Mouse (Mus musculus) ES-Bruce4 (cell line): ENCODE measurements around the gene Bcl2. TPM values are rescaled to one million over a fixed set of nuclear protein-coding genes. Genes with fewer than 3 reads are reported as not detected.

Experiments
- H3K27ac ChIP-seq: 2 replicates; pipeline ENCODE4 v1.5.1; 2012; ENCODE audit warnings: low read length, inconsistent platforms; ENCODE audit not compliant: insufficient read depth
- H3K27me3 ChIP-seq: 2 replicates; pipeline ENCODE4 v1.6.1; 2012; ENCODE audit warnings: mild to moderate bottlenecking, low read length, inconsistent platforms; ENCODE audit not compliant: control insufficient read depth, poor library complexity, insufficient read depth, severe bottlenecking
- H3K36me3 ChIP-seq: 2 replicates; pipeline ENCODE4 v1.6.1; 2012; ENCODE audit warnings: inconsistent platforms, mild to moderate bottlenecking, low read length, moderate library complexity; ENCODE audit not compliant: control insufficient read depth, poor library complexity, insufficient read depth, severe bottlenecking
- H3K4me1 ChIP-seq: one replicate; pipeline ENCODE4 v1.8.1; 2011; ENCODE audit warnings: low read length; ENCODE audit not compliant: control insufficient read depth, insufficient read depth
- H3K4me3 ChIP-seq: 2 replicates; pipeline ENCODE4 v1.5.1; 2011; ENCODE audit warnings: low read depth, mild to moderate bottlenecking, low read length
- H3K9ac ChIP-seq: 2 replicates; pipeline ENCODE4 v1.6.1; 2012; ENCODE audit warnings: low read depth, mild to moderate bottlenecking, inconsistent platforms; ENCODE audit not compliant: poor library complexity, severe bottlenecking
- H3K9me3 ChIP-seq: replicated peaks from 2 replicates; pipeline ENCODE4 v1.6.1; 2012; ENCODE audit warnings: mild to moderate bottlenecking, low read length, inconsistent platforms; ENCODE audit not compliant: control insufficient read depth, poor library complexity, insufficient read depth, severe bottlenecking
- CTCF ChIP-seq: IDR thresholded peaks from one replicate; pipeline ENCODE4 v1.8.1; 2011; ENCODE audit warnings: low read depth, low read length
- EP300 ChIP-seq: IDR thresholded peaks from 2 replicates; pipeline ENCODE4 v1.6.1; 2011; ENCODE audit warnings: low read depth, low read length; ENCODE audit not compliant: insufficient read depth
- POLR2A ChIP-seq: IDR thresholded peaks from one replicate; pipeline ENCODE4 v1.8.1; 2011; ENCODE audit warnings: low read length; ENCODE audit not compliant: insufficient read depth
- polyA plus RNA-seq: library from polyadenylated mRNA; stranded (reverse); fragments of >200 nt; gene quantifications from 2 replicates; pipeline ENCODE4 v1.2.4, GENCODE M21; 2011; ENCODE audit warnings: low read depth; ENCODE audit not compliant: missing spikeins, insufficient read depth, insufficient read length

The Bcl2 gene
- polyA plus RNA-seq, 1 experiment: 3.0 TPM

- Histone ChIP-seq H3K9ac (no peak overlapping the region), H3K4me3 (no peak overlapping the region), H3K9me3 (no peaks in the 10 kb centered on the region), H3K27me3 (no peaks in the 10 kb centered on the region), H3K4me1 (no peaks in the 10 kb centered on the region), H3K36me3 (no peaks in the 10 kb centered on the region), H3K27ac (no peak overlapping the region)
- no peak for TF ChIP-seq CTCF
- no peak for TF ChIP-seq EP300
- TF ChIP-seq POLR2A: no peak
Observed at GRCm38 (mm10) chr1:106507556-106507955, 206.5 kb downstream of the Bcl2 start.

DNA sequence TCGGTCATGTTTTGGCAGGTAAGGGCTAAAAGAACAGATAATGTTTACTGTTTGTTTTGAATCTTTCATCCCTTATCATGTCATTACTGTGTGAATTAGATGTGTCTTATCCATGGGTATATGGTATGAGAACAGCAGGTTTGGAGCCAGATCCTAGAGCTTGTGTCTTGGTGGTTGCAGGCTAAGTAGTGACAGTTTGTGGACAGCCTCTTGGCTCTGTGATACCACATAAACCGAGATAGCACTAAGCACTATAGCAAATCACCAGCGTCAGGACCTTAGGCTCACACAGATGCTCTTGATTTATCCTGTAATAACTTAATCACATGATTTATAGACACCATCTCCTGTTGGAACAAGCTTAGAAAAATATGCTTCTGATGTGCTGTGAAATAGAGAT, 210.2 kb downstream of the Bcl2 start:
- Histone ChIP-seq H3K27ac (no peak overlapping the region), H3K27me3 (no peaks in the 10 kb centered on the region; the same call in 1 of the 2 replicates), H3K9me3 (no peaks in the 10 kb centered on the region), H3K4me1 (no peaks in the 10 kb centered on the region), H3K9ac (no peak overlapping the region), H3K4me3 (no peak overlapping the region), H3K36me3 (no peaks in the 10 kb centered on the region)
- TF ChIP-seq POLR2A: no peak
- TF ChIP-seq CTCF: no peak
- TF ChIP-seq EP300: no peak

GRCm38 (mm10) chr1:106503407-106503806, 210.7 kb downstream of the Bcl2 start:
- Histone ChIP-seq H3K27me3 (no peaks in the 10 kb centered on the region; the same call in 1 of the 2 replicates), H3K9me3 (no peaks in the 10 kb centered on the region), H3K4me3 (no peak overlapping the region), H3K9ac (no peak overlapping the region), H3K4me1 (no peaks in the 10 kb centered on the region), H3K36me3 (no peaks in the 10 kb centered on the region), H3K27ac (no peak overlapping the region)
- TF ChIP-seq CTCF (no peak), POLR2A (no peak), EP300 (no peak)

DNA sequence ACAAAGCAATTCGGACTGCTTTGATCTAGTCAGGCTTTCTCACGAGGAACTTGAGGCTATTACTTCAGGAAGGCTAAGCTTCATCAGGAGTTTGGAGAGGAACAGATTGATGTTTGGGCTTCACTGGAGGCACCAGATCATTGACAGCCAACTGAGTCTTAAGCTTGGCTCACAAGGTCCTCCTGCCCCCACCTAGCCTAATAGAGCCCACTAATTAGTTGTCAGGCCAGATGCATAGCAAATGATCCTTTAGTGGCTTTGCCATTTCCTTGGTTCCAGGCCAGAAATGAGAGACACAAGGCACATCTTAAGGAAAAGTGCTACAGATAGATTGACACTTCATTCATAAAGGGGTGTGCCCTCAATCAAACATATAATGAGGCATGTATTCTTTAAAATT, 216.1 kb downstream of the Bcl2 start:
- no peaks in the 10 kb centered on the region for H3K9me3 ChIP-seq
- H3K4me1 ChIP-seq: no peaks in the 10 kb centered on the region
- no peaks in the 10 kb centered on the region for H3K36me3 ChIP-seq
- TF ChIP-seq CTCF (no peak), POLR2A (no peak), EP300 (no peak)
- H3K4me3 ChIP-seq: no peak overlapping the region
- H3K27ac ChIP-seq: no peak overlapping the region
- H3K9ac ChIP-seq: no peak overlapping the region
- H3K27me3 ChIP-seq: no peaks in the 10 kb centered on the region; the same call in 1 of the 2 replicates

Other genes starting within 250 kb of the Bcl2 start
- gene Kdsr, start 45.5 kb upstream of the Bcl2 start, polyA plus RNA-seq: 49.3 and 52.5 TPM in 2 replicates
- 110 and 121 TPM in 2 replicates for gene Vps4b, start 82.5 kb upstream of the Bcl2 start, polyA plus RNA-seq
- gene Serpinb5, start 146.9 kb upstream of the Bcl2 start, polyA plus RNA-seq: 1.8 TPM in 1 of 2 replicates, not detected in the other
- not detected in 2 replicates for gene Serpinb12, start 220.2 kb upstream of the Bcl2 start, polyA plus RNA-seq